Mouse (Mus musculus) activated CD4-positive, CD25-positive, alpha-beta regulatory T cell, adult 4 months (primary cell): ENCODE results near the gene Hapln4. TPM values are rescaled to one million over a fixed set of nuclear protein-coding genes. Genes with fewer than 3 reads are reported as not detected.
"Not testable (repeated sequence)": the region's sequence is repeated elsewhere in the genome, so short reads cannot be mapped to it uniquely, and the experiment has no call there.

Experiments
- ATAC-seq: one replicate; pipeline ENCODE4 v1.8.0; 2017
- polyA plus RNA-seq, 2 experiments: library from polyadenylated mRNA; unstranded; fragments of 100-300 nt; shearing (Covaris generic); gene quantifications; one replicate each; pipeline ENCODE4 v1.2.1; 2017

The Hapln4 gene
- polyA plus RNA-seq, result not detected

- no peak for ATAC-seq
Measured at GRCm38 (mm10) chr8:70083285-70083684, at the start of gene Hapln4. Hapln4 (plus strand) TSS chr8:70083457.

- ATAC-seq, result no peak
Measured at GRCm38 (mm10) chr8:70037994-70038393, 45.3 kb upstream of the Hapln4 start.

GRCm38 (mm10) chr8:70041885-70042546 lies 41.2 kb upstream of the Hapln4 start:
- no peak for ATAC-seq

GRCm38 (mm10) chr8:70042583-70043455 lies 40.4 kb upstream of the Hapln4 start, which contains the start of the genes Mau2 and Sugp1:
Mau2 (minus strand) TSS chr8:70042734.
Sugp1 (plus strand) TSS chr8:70042813.
- peak; percentile 95 for ATAC-seq

GRCm38 (mm10) chr8:70043996-70044395 lies 39.3 kb upstream of the Hapln4 start:
- no peak for ATAC-seq

GRCm38 (mm10) chr8:70049662-70050061 lies 33.6 kb upstream of the Hapln4 start:
- ATAC-seq, result no peak

GRCm38 (mm10) chr8:70050434-70050833 lies 32.8 kb upstream of the Hapln4 start:
- not testable (repeated sequence) for ATAC-seq

- ATAC-seq, result no peak
Measured at GRCm38 (mm10) chr8:70057721-70058120, 25.5 kb upstream of the Hapln4 start.

- no peak for ATAC-seq
Measured at GRCm38 (mm10) chr8:70071836-70072440, 11.3 kb upstream of the Hapln4 start.

GRCm38 (mm10) chr8:70072441-70073069 lies 10.7 kb upstream of the Hapln4 start, which contains the start of gene Tm6sf2:
Tm6sf2 (plus strand) TSS chr8:70072924.
- ATAC-seq, result no peak

- ATAC-seq, result no peak
Measured at GRCm38 (mm10) chr8:70073120-70073519, 10.1 kb upstream of the Hapln4 start.

GRCm38 (mm10) chr8:70073682-70074081 lies 9.6 kb upstream of the Hapln4 start:
- ATAC-seq, result no peak

- no peak for ATAC-seq
Measured at GRCm38 (mm10) chr8:70081976-70082375, 1.3 kb upstream of the Hapln4 start.

GRCm38 (mm10) chr8:70084191-70085065 lies 1.2 kb downstream of the Hapln4 start:
- ATAC-seq, result no peak

- ATAC-seq, result no peak
Measured at GRCm38 (mm10) chr8:70086151-70086550, 2.9 kb downstream of the Hapln4 start.

- ATAC-seq, result no peak
Measured at GRCm38 (mm10) chr8:70087237-70087636, 4.0 kb downstream of the Hapln4 start.

GRCm38 (mm10) chr8:70087836-70088650 lies 4.8 kb downstream of the Hapln4 start:
- no peak for ATAC-seq

GRCm38 (mm10) chr8:70089296-70089960 lies 6.2 kb downstream of the Hapln4 start:
- no peak for ATAC-seq

GRCm38 (mm10) chr8:70092786-70093185 lies 9.5 kb downstream of the Hapln4 start:
- no peak for ATAC-seq

- ATAC-seq, result no peak
Measured at GRCm38 (mm10) chr8:70099276-70099675, 16.0 kb downstream of the Hapln4 start.
